Mouse (Mus musculus) heart, embryonic 12.5 days (tissue): ENCODE measurements around the gene Gm4969. TPM values are rescaled to one million over a fixed set of nuclear protein-coding genes. Genes with fewer than 3 reads are reported as not detected.

Experiments
- ATAC-seq: fragments of 200-750 bp; cut with Nextera tagmentation; 2 replicates; pipeline ENCODE4 v1.8.0; 2017; ENCODE audit warnings: moderate TSS enrichment, moderate library complexity; ENCODE audit not compliant: insufficient number of reproducible peaks, low FRiP score
- H3K27ac ChIP-seq: fragments of 300-500 bp; sonication (generic); 2 replicates; pipeline ENCODE4 v1.5.1; 2016; ENCODE audit warnings: mild to moderate bottlenecking, moderate library complexity; ENCODE audit not compliant: poor library complexity, severe bottlenecking
- H3K27me3 ChIP-seq: fragments of 300-500 bp; sonication (generic); replicated peaks from 2 replicates; pipeline ENCODE4 v1.6.1; 2016; ENCODE audit warnings: mild to moderate bottlenecking, moderate library complexity
- H3K36me3 ChIP-seq: fragments of 300-500 bp; sonication (generic); 2 replicates; pipeline ENCODE4 v1.6.1; 2016; ENCODE audit warnings: mild to moderate bottlenecking, moderate library complexity
- H3K4me1 ChIP-seq: fragments of 300-500 bp; sonication (generic); replicated peaks from 2 replicates; pipeline ENCODE4 v1.6.1; 2016; ENCODE audit warnings: mild to moderate bottlenecking
- H3K4me2 ChIP-seq: fragments of 300-500 bp; sonication (generic); 2 replicates; pipeline ENCODE4 v1.6.1; 2016; ENCODE audit warnings: mild to moderate bottlenecking, moderate library complexity
- H3K4me3 ChIP-seq: fragments of 300-500 bp; sonication (generic); 2 replicates; pipeline ENCODE4 v1.5.1; 2016; ENCODE audit warnings: mild to moderate bottlenecking
- H3K9ac ChIP-seq: fragments of 300-500 bp; sonication (generic); 2 replicates; pipeline ENCODE4 v1.6.1; 2016; ENCODE audit warnings: mild to moderate bottlenecking, moderate library complexity
- H3K9me3 ChIP-seq: fragments of 300-500 bp; sonication (generic); replicated peaks from 2 replicates; pipeline ENCODE4 v1.6.1; 2016; ENCODE audit warnings: mild to moderate bottlenecking, moderate library complexity
- WGBS: fragments of 180-500 bp; shearing (Covaris S2); methylation state at CpG from one replicate; pipeline ENCODE4 v1.1.7; 2016; 5-methylcytosine and 5-hydroxymethylcytosine counted together
- polyA plus RNA-seq: library from polyadenylated mRNA; unstranded; fragments of >200 nt; fragmentation: Nextera tagmentation; extraction: Ambion mirVana; gene quantifications from 2 replicates; pipeline ENCODE4 v1.2.1, GENCODE M21; 2016

The Gm4969 gene
- polyA plus RNA-seq, 1 experiment from 2014 or later: 2.2 TPM

DNA sequence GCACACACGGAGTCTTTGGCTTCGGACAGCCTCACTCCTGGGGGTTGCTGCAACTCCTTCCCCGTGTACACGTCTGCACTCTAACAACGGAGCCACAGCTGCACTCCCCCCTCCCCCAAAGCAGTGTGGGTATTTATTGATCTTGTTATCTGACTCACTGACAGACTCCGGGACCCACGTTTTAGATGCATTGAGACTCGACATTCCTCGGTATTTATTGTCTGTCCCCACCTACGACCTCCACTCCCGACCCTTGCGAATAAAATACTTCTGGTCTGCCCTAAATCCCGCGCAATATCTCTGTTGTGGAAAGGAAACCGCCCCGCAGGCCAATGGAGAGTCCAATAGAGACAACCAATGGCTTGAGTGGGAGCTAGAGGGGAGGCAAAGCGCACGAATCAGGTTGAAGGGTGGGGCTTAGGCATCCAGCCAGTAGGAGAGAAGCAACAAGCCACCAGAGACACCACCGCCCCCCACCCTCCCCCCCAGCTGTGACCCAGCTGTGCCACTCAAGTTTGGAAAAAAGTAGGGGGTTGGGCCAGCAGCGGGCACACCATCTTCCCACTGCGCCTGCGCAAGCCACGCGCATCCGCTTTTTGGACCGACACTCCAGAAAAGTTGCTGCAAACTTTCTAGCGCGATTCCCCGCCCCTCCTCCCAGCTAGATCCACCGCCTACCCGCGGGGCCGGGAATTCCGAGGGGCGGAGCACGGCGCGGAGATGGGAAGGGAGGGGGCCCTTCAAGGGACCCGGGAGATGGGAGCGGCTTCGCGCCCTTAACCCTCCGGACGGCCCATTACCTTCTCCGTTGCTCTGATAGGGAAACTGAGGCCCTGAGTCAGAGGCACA lies 24.4 kb downstream of the Gm4969 start:
- H3K4me1 ChIP-seq: peaks cover 47% of the 10 kb centered on the region
- WGBS: under 1% methylated on average over 44 of the region's 45 CpGs
- ATAC-seq: peak; percentile 83

DNA sequence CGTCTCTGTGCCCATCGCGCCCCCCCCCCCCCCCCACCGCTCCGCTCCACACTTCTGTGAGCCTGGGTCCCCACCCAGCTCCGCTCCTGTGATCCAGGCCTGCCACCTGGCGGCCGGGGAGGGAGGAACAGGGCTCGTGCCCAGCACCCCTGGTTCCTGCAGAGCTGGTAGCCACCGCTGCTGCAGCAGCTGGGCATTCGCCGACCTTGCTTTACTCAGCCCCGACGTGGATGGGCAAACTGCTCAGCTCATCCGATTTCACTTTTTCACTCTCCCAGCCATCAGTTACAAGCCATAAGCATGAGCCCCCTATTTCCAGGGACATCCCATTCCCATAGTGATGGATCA lies 25.0 kb downstream of the Gm4969 start:
- WGBS: 0% methylated on average over 12 of the region's 15 CpGs
- H3K27ac ChIP-seq: peak overlapping the region; percentile 94
- no peaks in the 10 kb centered on the region for H3K9me3 ChIP-seq
- peaks cover 52% of the 10 kb centered on the region for H3K36me3 ChIP-seq
- peak overlapping the region; percentile 79 for H3K4me3 ChIP-seq
- H3K27me3 ChIP-seq: no peaks in the 10 kb centered on the region; the same call in 1 of the 2 replicates
- peaks cover 47% of the 10 kb centered on the region for H3K4me1 ChIP-seq
- H3K9ac ChIP-seq: peak overlapping the region; percentile 72
- peak; percentile 68 for ATAC-seq
- H3K4me2 ChIP-seq: peak overlapping the region; percentile 88

More for the DNA sequence above, 24.4 kb downstream of the Gm4969 start:
- H3K4me2 ChIP-seq: peak overlapping the region; percentile 88
- peak overlapping the region; percentile 97 for H3K9ac ChIP-seq
- peak overlapping the region; percentile 79 for H3K4me3 ChIP-seq
- peak overlapping the region; percentile 99 for H3K27ac ChIP-seq
- H3K27me3 ChIP-seq: no peaks in the 10 kb centered on the region; the same call in 1 of the 2 replicates
- no peaks in the 10 kb centered on the region for H3K9me3 ChIP-seq
- H3K36me3 ChIP-seq: peaks cover 46% of the 10 kb centered on the region

DNA sequence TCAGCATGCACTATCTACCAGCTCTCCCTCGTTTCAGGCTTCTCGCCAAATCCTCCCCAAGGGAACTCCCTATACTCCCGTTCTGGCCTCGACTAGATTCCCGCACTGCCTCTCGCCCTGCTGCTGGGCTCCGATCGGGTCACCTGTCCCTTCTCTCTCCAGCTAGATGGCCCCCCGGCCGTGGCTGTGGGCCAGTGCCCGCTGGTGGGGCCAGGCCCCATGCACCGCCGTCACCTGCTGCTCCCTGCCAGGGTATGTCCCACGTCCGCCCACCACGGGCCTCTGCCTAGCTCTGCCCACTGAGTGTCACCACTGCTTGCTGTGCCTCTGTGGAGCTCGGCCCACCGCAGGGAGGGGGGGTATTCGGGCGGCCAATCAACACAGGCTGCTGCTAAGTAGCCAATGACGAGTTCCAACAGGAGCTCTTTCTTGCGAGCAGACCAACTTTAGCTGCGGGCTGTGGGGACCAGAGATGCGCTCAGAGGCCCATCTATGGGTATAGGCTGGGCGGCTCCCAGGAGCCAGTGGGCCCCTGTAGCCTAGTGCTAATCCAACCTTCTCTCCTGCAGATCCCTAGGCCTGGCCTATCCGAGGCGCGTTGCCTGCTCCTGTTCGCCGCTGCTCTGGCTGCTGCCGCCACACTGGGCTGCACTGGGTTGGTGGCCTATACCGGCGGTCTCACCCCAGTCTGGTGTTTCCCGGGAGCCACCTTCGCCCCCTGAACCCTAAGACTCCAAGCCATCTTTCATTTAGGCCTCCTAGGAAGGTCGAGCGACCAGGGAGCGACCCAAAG lies 25.6 kb downstream of the Gm4969 start:
- no peaks in the 10 kb centered on the region; the same call in 1 of the 2 replicates for H3K27me3 ChIP-seq
- H3K27ac ChIP-seq: peak overlapping the region; percentile 94
- WGBS: 3% methylated on average over 37 of the region's 38 CpGs
- ATAC-seq: peak; percentile 50
- no peaks in the 10 kb centered on the region for H3K9me3 ChIP-seq
- H3K4me2 ChIP-seq: peak overlapping the region; percentile 88
- H3K36me3 ChIP-seq: peaks cover 53% of the 10 kb centered on the region
- H3K4me3 ChIP-seq: peak overlapping the region; percentile 79
- H3K4me1 ChIP-seq: peaks cover 42% of the 10 kb centered on the region
- peak overlapping the region; percentile 72 for H3K9ac ChIP-seq

DNA sequence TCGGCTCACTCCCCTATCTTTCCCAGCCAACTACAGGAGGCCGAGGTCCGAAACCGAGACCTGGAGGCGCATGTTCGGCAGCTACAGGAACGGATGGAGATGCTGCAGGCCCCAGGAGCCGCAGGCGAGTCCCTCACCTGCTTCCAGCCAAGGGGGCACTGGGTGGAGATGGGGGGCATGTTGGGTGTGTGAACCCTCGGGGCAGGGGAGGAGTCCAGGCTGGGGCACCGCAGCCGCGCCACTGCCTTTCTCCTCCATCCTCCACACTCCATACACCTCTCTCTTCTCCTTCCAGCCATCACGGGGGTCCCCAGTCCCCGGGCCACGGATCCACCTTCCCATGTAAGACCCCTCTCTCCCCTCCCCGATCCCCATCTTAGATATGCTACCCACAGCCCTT lies 26.3 kb downstream of the Gm4969 start:
- WGBS: 40% methylated on average over 17 of the region's 17 CpGs
- Histone ChIP-seq H3K4me2 (peak overlapping the region; percentile 88), H3K27me3 (no peaks in the 10 kb centered on the region; the same call in 1 of the 2 replicates), H3K36me3 (peaks cover 53% of the 10 kb centered on the region), H3K4me3 (0 out of 2 replicates have a peak overlapping the region, but pooled peaks have one; percentile 3), H3K9ac (peak overlapping the region; percentile 72), H3K9me3 (no peaks in the 10 kb centered on the region), H3K27ac (peak overlapping the region; percentile 94), H3K4me1 (peaks cover 39% of the 10 kb centered on the region)
- ATAC-seq: no peak

GRCm38 (mm10) chr7:19088813-19089212 lies 29.4 kb downstream of the Gm4969 start:
- no peak overlapping the region for H3K4me2 ChIP-seq
- H3K36me3 ChIP-seq: peaks cover 56% of the 10 kb centered on the region
- no peak overlapping the region for H3K27ac ChIP-seq
- 35% methylated on average over 10 of the region's 10 CpGs for WGBS
- no peak overlapping the region for H3K9ac ChIP-seq
- no peaks in the 10 kb centered on the region for H3K9me3 ChIP-seq
- H3K4me1 ChIP-seq: peaks cover 58% of the 10 kb centered on the region
- no peak overlapping the region for H3K4me3 ChIP-seq
- no peak for ATAC-seq
- no peaks in the 10 kb centered on the region; the same call in 1 of the 2 replicates for H3K27me3 ChIP-seq

- no peak for ATAC-seq
- no peak overlapping the region for H3K4me3 ChIP-seq
- 0 out of 2 replicates have a peak overlapping the region, but pooled peaks have one; percentile 53 for H3K4me2 ChIP-seq
- no peak overlapping the region for H3K27ac ChIP-seq
- 65% methylated on average over 18 of the region's 18 CpGs for WGBS
- H3K9me3 ChIP-seq: no peaks in the 10 kb centered on the region
- peaks cover 61% of the 10 kb centered on the region for H3K4me1 ChIP-seq
- no peak overlapping the region for H3K9ac ChIP-seq
- H3K27me3 ChIP-seq: no peaks in the 10 kb centered on the region; the same call in 1 of the 2 replicates
- H3K36me3 ChIP-seq: peaks cover 67% of the 10 kb centered on the region
Observed at GRCm38 (mm10) chr7:19086760-19087159, 31.4 kb downstream of the Gm4969 start.

- Histone ChIP-seq H3K27me3 (no peaks in the 10 kb centered on the region), H3K9ac (0 out of 2 replicates have a peak overlapping the region, but pooled peaks have one; percentile 55), H3K36me3 (peaks cover 67% of the 10 kb centered on the region), H3K4me3 (0 out of 2 replicates have a peak overlapping the region, but pooled peaks have one; percentile 14), H3K27ac (no peak overlapping the region), H3K4me2 (peak overlapping the region; percentile 53), H3K9me3 (no peaks in the 10 kb centered on the region), H3K4me1 (peaks cover 62% of the 10 kb centered on the region)
- 13% methylated on average over 14 of the region's 14 CpGs for WGBS
- ATAC-seq: peak; percentile 51; the same call in 1 of the 2 replicates
Observed at GRCm38 (mm10) chr7:19086042-19086441, 32.1 kb downstream of the Gm4969 start.

DNA sequence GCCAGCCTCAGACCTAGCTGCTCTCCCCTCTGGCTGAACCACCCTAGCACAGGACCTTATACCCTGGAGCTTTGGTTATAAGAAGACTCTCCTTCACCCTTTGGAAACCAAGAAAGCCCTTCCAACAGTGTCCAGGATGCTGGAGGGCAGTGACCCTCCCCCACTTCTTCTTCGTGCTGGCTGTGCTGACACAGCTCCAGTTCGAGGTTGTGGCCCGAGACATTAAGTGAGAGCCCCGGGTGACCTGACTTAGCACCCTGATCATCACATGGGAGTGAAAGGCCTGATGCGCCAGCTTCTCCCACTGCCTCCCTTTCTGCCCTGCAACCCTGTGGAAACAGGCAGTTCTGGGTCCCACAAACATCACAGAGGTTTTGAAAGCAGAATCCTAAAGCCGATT lies 32.7 kb downstream of the Gm4969 start:
- H3K4me3 ChIP-seq: 0 out of 2 replicates have a peak overlapping the region, but pooled peaks have one; percentile 14
- peak overlapping the region; percentile 53 for H3K4me2 ChIP-seq
- peaks cover 63% of the 10 kb centered on the region for H3K4me1 ChIP-seq
- 9% methylated on average over 6 of the region's 6 CpGs for WGBS
- H3K36me3 ChIP-seq: peaks cover 67% of the 10 kb centered on the region
- H3K9me3 ChIP-seq: no peaks in the 10 kb centered on the region
- peak overlapping the region; percentile 55 for H3K9ac ChIP-seq
- no peaks in the 10 kb centered on the region for H3K27me3 ChIP-seq
- ATAC-seq: no peak
- 0 out of 2 replicates have a peak overlapping the region, but pooled peaks have one; percentile 23 for H3K27ac ChIP-seq

DNA sequence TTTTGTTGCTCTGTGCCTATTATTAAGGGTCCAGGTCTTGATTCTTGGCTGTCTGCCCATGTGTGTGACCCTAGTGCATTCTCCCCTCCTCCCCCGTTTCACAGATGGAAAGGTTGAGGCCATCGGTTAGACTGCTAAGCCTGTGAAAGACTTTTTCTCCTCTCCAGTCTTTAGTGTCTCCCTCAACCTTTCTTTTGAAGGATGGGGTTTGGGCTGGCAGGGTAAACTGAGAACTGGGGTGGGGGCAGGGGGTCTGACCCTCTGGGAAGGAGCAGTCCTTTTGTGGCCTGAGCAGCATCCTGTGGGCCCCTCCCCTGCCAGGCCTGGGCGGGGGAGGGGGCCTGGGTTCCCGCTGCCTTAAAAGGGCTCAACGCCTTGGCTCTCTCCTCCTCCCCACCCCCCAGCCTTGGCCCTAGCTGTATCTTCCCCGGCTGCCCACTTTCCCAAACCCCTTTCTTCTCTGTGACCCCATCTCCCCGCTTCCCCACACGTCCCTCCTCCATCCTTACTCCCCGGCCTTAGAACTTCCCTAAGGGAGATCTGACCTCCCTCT lies 33.2 kb downstream of the Gm4969 start:
- Histone ChIP-seq H3K27ac (0 out of 2 replicates have a peak overlapping the region, but pooled peaks have one; percentile 23), H3K4me2 (peak overlapping the region; percentile 53), H3K9ac (peak overlapping the region; percentile 55), H3K9me3 (no peaks in the 10 kb centered on the region), H3K27me3 (no peaks in the 10 kb centered on the region), H3K4me1 (peaks cover 63% of the 10 kb centered on the region), H3K4me3 (no peak overlapping the region), H3K36me3 (peaks cover 67% of the 10 kb centered on the region)
- 31% methylated on average over 9 of the region's 9 CpGs for WGBS
- ATAC-seq: no peak

DNA sequence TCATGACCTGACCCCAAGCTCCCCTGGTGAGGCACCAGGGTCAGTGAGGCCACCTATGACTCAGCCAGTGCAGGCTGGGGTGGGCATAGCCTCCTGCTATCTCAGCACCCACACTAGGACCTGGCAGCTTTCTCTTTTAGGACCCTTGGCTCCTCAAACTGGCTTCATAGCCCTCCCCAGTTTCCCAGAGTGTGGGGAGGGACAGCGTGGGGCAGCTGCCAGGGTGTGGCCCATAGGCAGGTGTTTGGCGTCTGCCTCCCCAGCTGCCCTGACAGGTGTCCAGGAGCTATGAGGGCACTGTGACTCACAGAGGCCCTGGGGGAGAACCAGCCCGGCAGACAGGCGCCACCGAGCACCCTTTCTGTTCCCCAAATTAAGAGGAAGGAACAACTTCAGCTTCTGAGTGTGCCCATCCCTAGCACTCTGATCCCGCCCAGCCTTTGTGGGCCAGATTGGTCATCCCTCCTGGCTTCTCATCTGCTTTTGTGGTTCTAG lies 33.8 kb downstream of the Gm4969 start:
- peaks cover 69% of the 10 kb centered on the region for H3K4me1 ChIP-seq
- H3K27me3 ChIP-seq: no peaks in the 10 kb centered on the region
- H3K9me3 ChIP-seq: no peaks in the 10 kb centered on the region
- WGBS: 72% methylated on average over 6 of the region's 6 CpGs
- H3K9ac ChIP-seq: peak overlapping the region; percentile 61
- H3K4me3 ChIP-seq: peak overlapping the region; percentile 30
- H3K27ac ChIP-seq: peak overlapping the region; percentile 76; the same call in 1 of the 2 replicates
- peak overlapping the region; percentile 53 for H3K4me2 ChIP-seq
- H3K36me3 ChIP-seq: peaks cover 69% of the 10 kb centered on the region
- 0 out of 2 replicates have a peak, but pooled peaks have one; percentile 1 for ATAC-seq
